Mouse (Mus musculus) right cerebral cortex, adult 2 months (tissue): ENCODE results near the gene Qsox1.

Experiments used
- DNase-seq, 2 experiments: peaks; one replicate each; pipeline ENCODE4 v3.0.0; 2021 to 2022; ENCODE audit warnings: low spot score in 2 of 2

The Qsox1 gene

GRCm38 (mm10) chr1:155801014-155801991 is 11.4 kb downstream of the Qsox1 start:
- DNase-seq = no peak

GRCm38 (mm10) chr1:155798000-155798399 is 14.7 kb downstream of the Qsox1 start:
- no peak for DNase-seq

GRCm38 (mm10) chr1:155797425-155797824 is 15.3 kb downstream of the Qsox1 start:
- no peak for DNase-seq

GRCm38 (mm10) chr1:155796757-155797405 is 15.8 kb downstream of the Qsox1 start:
- DNase-seq = no peak

GRCm38 (mm10) chr1:155795791-155796233 is 16.9 kb downstream of the Qsox1 start:
- DNase-seq = no peak

GRCm38 (mm10) chr1:155794855-155795254 is 17.8 kb downstream of the Qsox1 start:
- DNase-seq = no peak

GRCm38 (mm10) chr1:155791919-155792318 is 20.8 kb downstream of the Qsox1 start:
- no peak for DNase-seq

GRCm38 (mm10) chr1:155790111-155790974 is 22.3 kb downstream of the Qsox1 start:
- DNase-seq = no peak

GRCm38 (mm10) chr1:155785886-155786285 is 26.8 kb downstream of the Qsox1 start:
- no peak for DNase-seq

GRCm38 (mm10) chr1:155784343-155785205 is 28.1 kb downstream of the Qsox1 start:
- DNase-seq = peak; percentile 51 to 64

- DNase-seq = no peak
Observed at GRCm38 (mm10) chr1:155782382-155782781, 30.3 kb downstream of the Qsox1 start.

- no peak for DNase-seq
Observed at GRCm38 (mm10) chr1:155777641-155778625, 34.8 kb downstream of the Qsox1 start.

- no peak for DNase-seq
Observed at GRCm38 (mm10) chr1:155759167-155759566, 53.5 kb downstream of the Qsox1 start.

GRCm38 (mm10) chr1:155758711-155759110 is 54.0 kb downstream of the Qsox1 start:
- no peak for DNase-seq

GRCm38 (mm10) chr1:155757621-155758020 is 55.1 kb downstream of the Qsox1 start:
- DNase-seq = no peak

- DNase-seq = no peak
Observed at GRCm38 (mm10) chr1:155753411-155753810, 59.3 kb downstream of the Qsox1 start.

- no peak for DNase-seq
Observed at GRCm38 (mm10) chr1:155751484-155752255, 61.0 kb downstream of the Qsox1 start, which contains the start of gene Lhx4. Lhx4 (minus strand) TSS chr1:155751684.

- DNase-seq = no peak
Observed at GRCm38 (mm10) chr1:155750517-155751178, 62.0 kb downstream of the Qsox1 start.
